ENCODE assay signal across 9 mouse cellular contexts in genomic region chr11:40763395-40763794, GRCm38 (mm10). TPM values are rescaled to one million over a fixed set of nuclear protein-coding genes. Genes with fewer than 3 reads are reported as not detected.
DNase-seq lines count a peak whose midpoint lies in the region; ATAC-seq and TF ChIP-seq lines count a peak whose summit lies in the region.
"Had no signal": no experiment of that assay in that cellular context is flagged by ENCODE, and none has a peak within 500 bp of the region (broad histone marks: within the 10 kb centered on the region; RNA-seq: fewer than 3 reads in every experiment).

No protein-coding gene starts in this region.

- 30% methylated on average over 2 of the region's 2 CpGs for WGBS in kidney, postnatal 0 days
- WGBS in kidney, embryonic 14.5 days, result 40% methylated on average over 2 of the region's 2 CpGs

- peak; percentile 64 for TF ChIP-seq CTCF in kidney, postnatal 0 days (IDR thresholded peaks at IDR 0.05; ENCODE audit: low read depth)

- 0 out of 2 replicates have a peak, but pooled peaks have one; percentile 10 for ATAC-seq in kidney, postnatal 0 days (replicated peaks; ENCODE audit: low FRiP score, low read depth)
- no peak for ATAC-seq in kidney, embryonic 14.5 days (ENCODE audit: low FRiP score, low TSS enrichment)

- H3K27ac ChIP-seq in kidney, postnatal 0 days, result no peak overlapping the region
- H3K27ac ChIP-seq in kidney, embryonic 14.5 days (ENCODE audit: low read depth, low read length), result no peak overlapping the region
- H3K27ac ChIP-seq in ES-E14 (ENCODE audit: insufficient read depth, low read depth, low read length, poor library complexity, severe bottlenecking), result no peak overlapping the region
- H3K27ac ChIP-seq: macrophage had no signal

- H3K4me1 ChIP-seq in kidney, postnatal 0 days (replicated peaks; ENCODE audit: insufficient read depth, low read length), result no peaks in the 10 kb centered on the region
- H3K4me1 ChIP-seq in kidney, embryonic 14.5 days (ENCODE audit: control insufficient read depth, insufficient read depth, low read length), result no peaks in the 10 kb centered on the region
- H3K4me1 ChIP-seq in ES-E14 (ENCODE audit: control insufficient read depth in 2 of 2, insufficient read depth in 2 of 2, low read length in 2 of 2, poor library complexity in 1 of 2), result no peaks in the 10 kb centered on the region

- H3K27me3 ChIP-seq in kidney, postnatal 0 days (ENCODE audit: insufficient read depth, low read length), result no peaks in the 10 kb centered on the region
- H3K27me3 ChIP-seq in kidney, embryonic 14.5 days (ENCODE audit: control insufficient read depth, insufficient read depth, low read length), result no peaks in the 10 kb centered on the region

- peak; percentile 65 for DNase-seq in kidney, postnatal 0 days (ENCODE audit: low spot score)
- DNase-seq in ES-E14 (ENCODE audit: low read depth, low spot score), result peak; percentile 22
- DNase-seq in embryo, embryonic 10.5 days (ENCODE audit: low spot score), result peak; percentile 33
- DNase-seq in mesoderm, embryonic 11.5 days (ENCODE audit: low read depth, low spot score), result peak; percentile 25
- no peak for DNase-seq in layer of hippocampus, adult 9-10 months (ENCODE audit: low spot score)
- DNase-seq in right cerebral cortex, postnatal 14 days, result no peak
- DNase-seq in frontal cortex, postnatal 36 days (ENCODE audit: low spot score in 2 of 2), result no peak

- no peaks in the 10 kb centered on the region for H3K9me3 ChIP-seq in kidney, postnatal 0 days (replicated peaks; ENCODE audit: low read length)
- no peaks in the 10 kb centered on the region for H3K9me3 ChIP-seq in kidney, embryonic 14.5 days (ENCODE audit: control insufficient read depth, low read length)
- H3K9me3 ChIP-seq in ES-E14 (ENCODE audit: control insufficient read depth, insufficient read depth, low read depth, low read length), result no peaks in the 10 kb centered on the region

- no peak overlapping the region for H3K9ac ChIP-seq in kidney, postnatal 0 days (ENCODE audit: low read depth, low read length)
- H3K9ac ChIP-seq in kidney, embryonic 14.5 days (ENCODE audit: low read depth, low read length), result no peak overlapping the region
- H3K9ac ChIP-seq in ES-E14 (ENCODE audit: insufficient read depth, low read depth, low read length, poor library complexity, severe bottlenecking), result no peak overlapping the region

- H3K36me3 ChIP-seq in kidney, postnatal 0 days (ENCODE audit: insufficient read depth, low read length), result no peaks in the 10 kb centered on the region
- no peaks in the 10 kb centered on the region for H3K36me3 ChIP-seq in kidney, embryonic 14.5 days (ENCODE audit: control insufficient read depth, insufficient read depth, low read length)
- no peaks in the 10 kb centered on the region for H3K36me3 ChIP-seq in ES-E14 (ENCODE audit: control insufficient read depth, insufficient read depth, low read length, poor library complexity, severe bottlenecking)

- H3K4me3 ChIP-seq in kidney, postnatal 0 days (replicated peaks; ENCODE audit: low read depth, low read length), result no peak overlapping the region
- no peak overlapping the region for H3K4me3 ChIP-seq in kidney, embryonic 14.5 days (ENCODE audit: low read length)
- H3K4me3 ChIP-seq in ES-E14 (ENCODE audit: insufficient read depth in 1 of 2, low read depth in 1 of 2, low read length in 2 of 2, poor library complexity in 1 of 2, severe bottlenecking in 1 of 2), result no peak overlapping the region

- no peak overlapping the region for H3K4me2 ChIP-seq in kidney, postnatal 0 days (ENCODE audit: low read length)
- no peak overlapping the region for H3K4me2 ChIP-seq in kidney, embryonic 14.5 days (replicated peaks; ENCODE audit: low read depth, low read length)

- in situ Hi-C loops in ES-E14 (cut with MboI; ENCODE audit: low sequenced_read_pairs in 2 of 2, unreplicated experiment in 2 of 2), result loop anchor here in 1 of 2 experiments (10.0 kb wide), 1 partner anchor 229 kb away; no protein-coding TSS in a partner anchor

TF ChIP-seq in ES-E14, 5 proteins besides CTCF, POLR2A, EP300 and RAD21:
- TF ChIP-seq ZC3H11A (IDR thresholded peaks at IDR 0.05; ENCODE audit: borderline replicate concordance, low read depth, low read length), result peak; percentile 49; the same call in 1 of the 2 replicates
- no peak for TF ChIP-seq MAFK (IDR thresholded peaks at IDR 0.05; ENCODE audit: insufficient read depth, low read depth, low read length)
- TF ChIP-seq ZNF384 (IDR thresholded peaks at IDR 0.05; ENCODE audit: low read depth, low read length), result no peak
- TF ChIP-seq CHD2 (IDR thresholded peaks at IDR 0.05; ENCODE audit: low read depth, low read length), result no peak
- no peak for TF ChIP-seq HCFC1 (IDR thresholded peaks at IDR 0.05; ENCODE audit: borderline replicate concordance, insufficient read depth, low read length)

RNA-seq across cellular contexts. Expression of gene Ccng1, which starts 8.3 kb away (rescaled TPM):
- polyA plus RNA-seq in kidney, postnatal 0 days (2015; fragmentation: Nextera tagmentation; extraction: Ambion mirVana), result 48.1 and 50.2 TPM in 2 replicates
- 24.7 and 35.2 TPM in 2 replicates for polyA plus RNA-seq in kidney, embryonic 14.5 days (2014; fragmentation: Nextera tagmentation; extraction: Ambion mirVana)
- 202 and 252 TPM in 2 replicates for total RNA-seq in ES-E14 (2012; rRNA removed)

RNA-seq across cellular contexts. Expression of gene Nudcd2, which starts 29.9 kb away (rescaled TPM):
- polyA plus RNA-seq in kidney, postnatal 0 days (2015; fragmentation: Nextera tagmentation; extraction: Ambion mirVana), result 136 and 147 TPM in 2 replicates
- polyA plus RNA-seq in kidney, embryonic 14.5 days (2014; fragmentation: Nextera tagmentation; extraction: Ambion mirVana), result 204 and 255 TPM in 2 replicates
- total RNA-seq in ES-E14 (2012; rRNA removed), result 124 and 133 TPM in 2 replicates

RNA-seq across cellular contexts. Expression of gene Hmmr, which starts 30.2 kb away (rescaled TPM):
- polyA plus RNA-seq in kidney, postnatal 0 days (2015; fragmentation: Nextera tagmentation; extraction: Ambion mirVana), result 16.4 and 19.3 TPM in 2 replicates
- 55.6 and 56.6 TPM in 2 replicates for polyA plus RNA-seq in kidney, embryonic 14.5 days (2014; fragmentation: Nextera tagmentation; extraction: Ambion mirVana)
- total RNA-seq in ES-E14 (2012; rRNA removed), result 108 TPM in 2 replicates

Comparison
In these comparisons a context has a peak if more than half of its experiments do, and no peak if none do; other contexts are left out.
1. DNase-seq: peak in kidney, postnatal 0 days (single experiment), ES-E14 (single experiment), embryo, embryonic 10.5 days (single experiment) and mesoderm, embryonic 11.5 days (single experiment); none in layer of hippocampus, adult 9-10 months (single experiment), right cerebral cortex, postnatal 14 days (single experiment) and frontal cortex, postnatal 36 days (0 of 2).